Mouse (Mus musculus) ES-E14 (cell line): ENCODE results near the gene Slc16a9.

ENCODE experiments used
- CHD2 ChIP-seq: IDR thresholded peaks from 2 replicates; pipeline ENCODE4 v1.6.1; 2014; ENCODE audit warnings: mild to moderate bottlenecking, low read depth, low read length, inconsistent platforms
- HCFC1 ChIP-seq: IDR thresholded peaks from 2 replicates; pipeline ENCODE4 v1.6.1; 2012; ENCODE audit warnings: low read length, inconsistent platforms, borderline replicate concordance; ENCODE audit not compliant: insufficient read depth
- MAFK ChIP-seq: IDR thresholded peaks from 2 replicates; pipeline ENCODE4 v1.6.1; 2014; ENCODE audit warnings: mild to moderate bottlenecking, low read depth, low read length, inconsistent platforms; ENCODE audit not compliant: insufficient read depth

GRCm38 (mm10) chr10:70237936-70238335 lies 7.0 kb upstream of the Slc16a9 start:
- TF ChIP-seq MAFK: no peak
- TF ChIP-seq HCFC1: no peak
- no peak for TF ChIP-seq CHD2
